Mouse (Mus musculus): ENCODE results near the gene Man1a. TPM values are rescaled to one million over a fixed set of nuclear protein-coding genes. Genes with fewer than 3 reads are reported as not detected.

Man1a gene
- polyA plus RNA-seq, 1 experiment, result 8.5 TPM

- TF ChIP-seq CTCF (IDR thresholded peaks at IDR 0.05; ENCODE audit: borderline replicate concordance, extremely low read depth, insufficient read depth, insufficient read length) (no peak), POLR2A (IDR thresholded peaks at IDR 0.05; ENCODE audit: borderline replicate concordance, extremely low read depth, insufficient read depth, insufficient read length, poor library complexity, severe bottlenecking) (no peak)
- DNase-seq (ENCODE audit: low read depth), result no peak
Measured at GRCm38 (mm10) chr10:54060587-54060986, 15.8 kb downstream of the Man1a start.

GRCm38 (mm10) chr10:54059679-54060249 lies 16.6 kb downstream of the Man1a start:
- DNase-seq (ENCODE audit: low read depth), result peak; percentile 59

GRCm38 (mm10) chr10:54059092-54059496 lies 17.3 kb downstream of the Man1a start:
- no peak for DNase-seq (ENCODE audit: low read depth)
- TF ChIP-seq CTCF (IDR thresholded peaks at IDR 0.05; ENCODE audit: borderline replicate concordance, extremely low read depth, insufficient read depth, insufficient read length) (no peak), POLR2A (IDR thresholded peaks at IDR 0.05; ENCODE audit: borderline replicate concordance, extremely low read depth, insufficient read depth, insufficient read length, poor library complexity, severe bottlenecking) (no peak)

More at GRCm38 (mm10) chr10:54059679-54060249, 16.6 kb downstream of the Man1a start:
- no peak for TF ChIP-seq POLR2A (IDR thresholded peaks at IDR 0.05; ENCODE audit: borderline replicate concordance, extremely low read depth, insufficient read depth, insufficient read length, poor library complexity, severe bottlenecking)
- TF ChIP-seq CTCF (IDR thresholded peaks at IDR 0.05; ENCODE audit: borderline replicate concordance, extremely low read depth, insufficient read depth, insufficient read length), result peak; percentile 29; the same call in 1 of the 2 replicates

GRCm38 (mm10) chr10:54058657-54059056 lies 17.8 kb downstream of the Man1a start:
- TF ChIP-seq CTCF (IDR thresholded peaks at IDR 0.05; ENCODE audit: borderline replicate concordance, extremely low read depth, insufficient read depth, insufficient read length) (no peak), POLR2A (IDR thresholded peaks at IDR 0.05; ENCODE audit: borderline replicate concordance, extremely low read depth, insufficient read depth, insufficient read length, poor library complexity, severe bottlenecking) (no peak)

GRCm38 (mm10) chr10:54054188-54054587 lies 22.2 kb downstream of the Man1a start:
- DNase-seq (ENCODE audit: low read depth), result no peak
- TF ChIP-seq CTCF (IDR thresholded peaks at IDR 0.05; ENCODE audit: borderline replicate concordance, extremely low read depth, insufficient read depth, insufficient read length) (no peak), POLR2A (IDR thresholded peaks at IDR 0.05; ENCODE audit: borderline replicate concordance, extremely low read depth, insufficient read depth, insufficient read length, poor library complexity, severe bottlenecking) (no peak)

More at GRCm38 (mm10) chr10:54058657-54059056, 17.8 kb downstream of the Man1a start:
- no peak for DNase-seq (ENCODE audit: low read depth)

- no peak for DNase-seq (ENCODE audit: low read depth)
- no peak for TF ChIP-seq CTCF (IDR thresholded peaks at IDR 0.05; ENCODE audit: borderline replicate concordance, extremely low read depth, insufficient read depth, insufficient read length)
- no peak for TF ChIP-seq POLR2A (IDR thresholded peaks at IDR 0.05; ENCODE audit: borderline replicate concordance, extremely low read depth, insufficient read depth, insufficient read length, poor library complexity, severe bottlenecking)
Measured at GRCm38 (mm10) chr10:54047885-54048284, 28.5 kb downstream of the Man1a start.

GRCm38 (mm10) chr10:54043358-54043757 lies 33.1 kb downstream of the Man1a start:
- DNase-seq (ENCODE audit: low read depth), result no peak
- TF ChIP-seq POLR2A (IDR thresholded peaks at IDR 0.05; ENCODE audit: borderline replicate concordance, extremely low read depth, insufficient read depth, insufficient read length, poor library complexity, severe bottlenecking), result no peak
- no peak for TF ChIP-seq CTCF (IDR thresholded peaks at IDR 0.05; ENCODE audit: borderline replicate concordance, extremely low read depth, insufficient read depth, insufficient read length)

GRCm38 (mm10) chr10:54042212-54042840 lies 34.1 kb downstream of the Man1a start:
- DNase-seq (ENCODE audit: low read depth), result no peak
- TF ChIP-seq CTCF (IDR thresholded peaks at IDR 0.05; ENCODE audit: borderline replicate concordance, extremely low read depth, insufficient read depth, insufficient read length) (no peak), POLR2A (IDR thresholded peaks at IDR 0.05; ENCODE audit: borderline replicate concordance, extremely low read depth, insufficient read depth, insufficient read length, poor library complexity, severe bottlenecking) (no peak)

- no peak for DNase-seq (ENCODE audit: low read depth)
- TF ChIP-seq POLR2A (IDR thresholded peaks at IDR 0.05; ENCODE audit: borderline replicate concordance, extremely low read depth, insufficient read depth, insufficient read length, poor library complexity, severe bottlenecking), result no peak
- TF ChIP-seq CTCF (IDR thresholded peaks at IDR 0.05; ENCODE audit: borderline replicate concordance, extremely low read depth, insufficient read depth, insufficient read length), result no peak
Measured at GRCm38 (mm10) chr10:54040261-54041165, 35.9 kb downstream of the Man1a start.

GRCm38 (mm10) chr10:54039754-54040153 lies 36.7 kb downstream of the Man1a start:
- no peak for TF ChIP-seq CTCF (IDR thresholded peaks at IDR 0.05; ENCODE audit: borderline replicate concordance, extremely low read depth, insufficient read depth, insufficient read length)
- no peak for TF ChIP-seq POLR2A (IDR thresholded peaks at IDR 0.05; ENCODE audit: borderline replicate concordance, extremely low read depth, insufficient read depth, insufficient read length, poor library complexity, severe bottlenecking)

GRCm38 (mm10) chr10:54038734-54039133 lies 37.7 kb downstream of the Man1a start:
- DNase-seq (ENCODE audit: low read depth), result no peak
- TF ChIP-seq CTCF (IDR thresholded peaks at IDR 0.05; ENCODE audit: borderline replicate concordance, extremely low read depth, insufficient read depth, insufficient read length) (no peak), POLR2A (IDR thresholded peaks at IDR 0.05; ENCODE audit: borderline replicate concordance, extremely low read depth, insufficient read depth, insufficient read length, poor library complexity, severe bottlenecking) (no peak)

More at GRCm38 (mm10) chr10:54039754-54040153, 36.7 kb downstream of the Man1a start:
- no peak for DNase-seq (ENCODE audit: low read depth)

Data from brain, embryonic 14.5 days (tissue).